Mouse (Mus musculus): Measurements from ENCODE around the gene Aqp5.

The Aqp5 gene

GRCm38 (mm10) chr15:99637405-99638123 lies 47.0 kb downstream of the Aqp5 start:
- in situ Hi-C loops (cut with MboI, MseI), result no loop called here

DNA sequence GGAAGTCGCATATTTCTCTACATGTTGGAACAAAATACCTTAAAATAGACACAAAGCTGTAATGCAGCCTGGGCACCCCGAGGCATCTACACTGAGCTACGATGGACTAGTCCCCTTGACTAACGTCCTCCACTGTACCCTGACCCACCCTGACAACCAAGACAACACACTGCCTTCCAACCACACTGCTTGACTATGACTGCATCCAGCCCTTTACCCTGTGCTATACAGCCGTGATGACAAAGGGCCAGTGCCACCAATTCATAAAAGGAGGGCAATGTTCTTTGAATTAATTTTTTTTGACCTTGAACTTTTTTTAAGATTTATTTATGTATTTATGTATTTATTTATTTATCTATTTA lies 47.5 kb downstream of the Aqp5 start:
- in situ Hi-C loops (cut with MboI, MseI), result no loop called here

- in situ Hi-C loops (cut with MboI, MseI), result no loop called here
Observed at GRCm38 (mm10) chr15:99642622-99643021, 52.0 kb downstream of the Aqp5 start.

DNA sequence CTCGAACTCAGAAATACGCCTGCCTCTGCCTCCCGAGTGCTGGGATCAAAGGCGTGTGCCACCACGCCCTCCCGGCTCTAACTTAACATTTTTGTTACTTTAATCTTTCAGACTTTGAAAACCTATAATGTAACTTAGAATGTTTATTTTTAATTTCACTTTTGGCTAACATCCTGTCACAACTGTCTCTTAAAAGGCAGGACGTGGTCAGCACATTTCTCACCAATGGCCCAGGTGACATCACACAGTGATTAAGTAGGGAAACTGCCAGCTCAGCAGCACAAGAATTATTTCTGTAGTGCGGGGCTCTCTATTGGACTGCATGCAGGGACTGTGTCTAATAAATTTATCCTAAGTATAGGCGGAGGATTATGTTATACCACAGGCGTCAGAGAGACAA lies 53.2 kb downstream of the Aqp5 start:
- in situ Hi-C loops (cut with MboI, MseI), result no loop called here

All from T-helper 1 cell (primary cell).